Mouse (Mus musculus): Measurements from ENCODE around the gene Mical3. TPM values are rescaled to one million over a fixed set of nuclear protein-coding genes. Genes with fewer than 3 reads are reported as not detected.
"Not testable (repeated sequence)": the region's sequence is repeated elsewhere in the genome, so short reads cannot be mapped to it uniquely, and the experiment has no call there.

The Mical3 gene
- total RNA-seq, 2 experiments from 2014 or later = 159 to 168 TPM

GRCm38 (mm10) chr6:120943079-120943478, 187.7 kb downstream of the Mical3 start:
- no peak for ATAC-seq (replicated peaks; ENCODE audit: low FRiP score, poor library complexity, severe bottlenecking)

DNA sequence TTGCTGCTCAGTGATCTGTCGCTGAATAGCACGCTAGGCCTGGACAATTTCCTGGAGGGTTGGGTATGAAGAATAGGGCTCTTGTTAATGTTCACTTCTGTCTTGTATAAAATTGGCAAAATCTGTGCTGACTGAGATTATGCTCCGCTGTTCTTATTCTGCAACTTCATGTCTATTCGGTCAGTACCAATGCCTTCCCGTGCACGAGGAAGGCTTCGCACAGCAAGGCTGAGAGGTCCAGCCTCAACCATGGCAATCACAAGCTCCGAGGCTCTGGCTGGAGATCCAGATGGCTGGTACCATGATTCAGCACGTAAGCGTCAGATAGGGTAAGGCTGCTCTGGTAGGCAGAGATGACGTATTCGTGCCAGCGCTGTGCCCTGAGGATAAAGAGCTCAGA, 189.2 kb downstream of the Mical3 start:
- ATAC-seq (replicated peaks; ENCODE audit: low FRiP score, poor library complexity, severe bottlenecking) = no peak

- ATAC-seq (replicated peaks; ENCODE audit: low FRiP score, poor library complexity, severe bottlenecking) = no peak
Measured at GRCm38 (mm10) chr6:120941084-120941481, 189.7 kb downstream of the Mical3 start.

DNA sequence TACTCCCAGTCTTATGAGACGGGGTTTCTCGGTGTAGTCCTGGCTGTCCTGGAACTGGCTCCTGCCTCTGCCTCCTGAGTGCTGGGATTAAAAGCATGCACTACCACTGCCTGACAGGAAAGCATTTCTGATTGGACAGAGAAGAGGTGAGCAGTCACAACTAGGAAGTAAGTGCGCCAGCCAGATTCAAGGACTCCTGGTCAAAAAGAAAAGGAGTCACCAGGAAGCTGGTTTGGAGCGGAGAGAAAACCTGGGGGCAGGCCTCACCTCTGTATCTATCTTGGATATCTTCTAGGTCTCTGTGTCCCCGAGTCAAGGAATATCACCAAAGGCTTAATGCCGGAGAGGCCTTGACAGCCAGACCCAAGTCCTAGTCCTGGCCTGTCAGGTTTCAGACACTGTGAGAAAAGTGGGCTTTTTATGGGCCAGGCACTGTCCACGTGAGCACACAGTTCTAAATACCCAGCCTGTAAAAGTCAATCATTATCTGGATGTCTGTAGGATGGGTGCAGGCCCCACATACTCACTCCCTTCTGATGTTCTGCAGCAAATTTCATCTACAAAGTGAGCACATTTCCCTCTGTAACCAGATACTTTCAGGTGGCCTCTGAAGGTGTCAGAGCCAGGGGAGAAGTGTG, 190.2 kb downstream of the Mical3 start:
- no peak for ATAC-seq (replicated peaks; ENCODE audit: low FRiP score, poor library complexity, severe bottlenecking)

- no peak for ATAC-seq (replicated peaks; ENCODE audit: low FRiP score, poor library complexity, severe bottlenecking)
Measured at GRCm38 (mm10) chr6:120939783-120940182, 191.0 kb downstream of the Mical3 start.

- no peak for ATAC-seq (replicated peaks; ENCODE audit: low FRiP score, poor library complexity, severe bottlenecking)
Measured at GRCm38 (mm10) chr6:120938763-120939450, 191.9 kb downstream of the Mical3 start.

DNA sequence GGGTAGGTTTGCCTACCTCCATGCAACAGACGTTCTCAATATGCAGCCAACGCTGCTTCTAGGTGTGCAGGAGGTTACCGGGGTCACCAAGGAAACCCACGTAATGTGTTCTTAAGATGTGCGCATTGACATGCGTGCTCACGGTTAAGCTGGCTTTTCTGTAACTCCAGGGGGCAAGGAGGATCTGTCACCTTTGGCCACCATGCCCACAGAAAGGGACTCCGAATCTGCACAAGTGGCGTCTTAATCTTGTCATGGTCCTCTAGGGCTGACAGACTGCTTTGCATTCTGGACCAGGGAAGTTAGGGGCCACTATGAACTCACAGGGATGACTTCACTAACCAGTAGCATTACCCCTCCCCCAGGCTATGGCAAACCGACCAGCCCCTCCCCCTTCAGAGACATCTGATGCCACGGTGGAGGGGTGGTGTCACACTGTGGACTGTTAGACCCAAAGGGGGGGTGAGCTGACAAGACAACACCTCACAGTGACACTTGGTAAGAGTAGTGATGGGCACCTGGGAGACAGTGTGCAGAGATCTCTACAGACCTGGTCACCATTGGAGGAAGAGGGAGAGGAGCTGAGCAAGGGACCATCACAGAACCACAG, 192.7 kb downstream of the Mical3 start:
- ATAC-seq (replicated peaks; ENCODE audit: low FRiP score, poor library complexity, severe bottlenecking) = no peak

GRCm38 (mm10) chr6:120937104-120937617, 193.6 kb downstream of the Mical3 start:
- ATAC-seq (replicated peaks; ENCODE audit: low FRiP score, poor library complexity, severe bottlenecking) = no peak

DNA sequence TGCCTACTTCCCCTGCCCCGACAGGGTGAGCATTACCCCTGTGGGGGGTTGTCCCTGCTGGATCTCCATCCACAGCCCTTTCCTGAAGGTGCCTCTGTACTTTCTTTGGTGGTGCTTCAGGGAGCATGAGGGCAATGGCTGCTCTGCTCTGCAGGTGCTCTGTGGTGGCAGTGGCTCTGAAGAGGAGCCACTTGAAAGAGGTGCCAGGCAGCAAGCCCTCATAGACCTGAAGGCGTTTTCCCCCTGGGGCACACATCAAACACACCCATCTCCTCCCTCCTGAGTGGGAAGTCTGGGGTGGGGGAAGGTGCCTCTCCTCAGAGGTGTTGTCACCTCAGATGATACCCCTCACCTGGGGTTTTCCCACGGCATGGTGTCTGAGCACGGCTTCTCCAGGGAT, 196.6 kb downstream of the Mical3 start:
- ATAC-seq (replicated peaks; ENCODE audit: low FRiP score, poor library complexity, severe bottlenecking) = no peak

- no peak for ATAC-seq (replicated peaks; ENCODE audit: low FRiP score, poor library complexity, severe bottlenecking)
Measured at GRCm38 (mm10) chr6:120933670-120934069, 197.1 kb downstream of the Mical3 start.

DNA sequence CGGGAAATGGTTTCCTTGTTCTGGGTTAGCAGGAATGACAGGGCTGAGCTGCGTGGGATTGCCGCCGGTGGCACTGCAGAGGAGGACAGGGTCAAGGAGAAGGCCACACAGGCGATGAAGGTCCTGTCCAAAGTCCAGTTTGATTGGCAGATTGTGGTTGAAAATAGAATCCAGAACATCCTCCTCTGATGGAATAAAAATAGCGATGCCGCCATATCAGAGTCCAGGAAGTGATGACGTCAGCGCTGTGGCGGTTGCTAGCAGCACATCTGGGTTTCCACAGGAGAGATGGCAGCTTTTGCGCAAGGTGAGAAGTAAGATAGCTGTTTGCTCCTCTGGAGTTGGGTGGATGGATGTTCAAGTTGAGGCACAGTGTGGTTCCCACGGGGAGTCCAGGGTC, 198.2 kb downstream of the Mical3 start:
- ATAC-seq (replicated peaks; ENCODE audit: low FRiP score, poor library complexity, severe bottlenecking) = no peak

DNA sequence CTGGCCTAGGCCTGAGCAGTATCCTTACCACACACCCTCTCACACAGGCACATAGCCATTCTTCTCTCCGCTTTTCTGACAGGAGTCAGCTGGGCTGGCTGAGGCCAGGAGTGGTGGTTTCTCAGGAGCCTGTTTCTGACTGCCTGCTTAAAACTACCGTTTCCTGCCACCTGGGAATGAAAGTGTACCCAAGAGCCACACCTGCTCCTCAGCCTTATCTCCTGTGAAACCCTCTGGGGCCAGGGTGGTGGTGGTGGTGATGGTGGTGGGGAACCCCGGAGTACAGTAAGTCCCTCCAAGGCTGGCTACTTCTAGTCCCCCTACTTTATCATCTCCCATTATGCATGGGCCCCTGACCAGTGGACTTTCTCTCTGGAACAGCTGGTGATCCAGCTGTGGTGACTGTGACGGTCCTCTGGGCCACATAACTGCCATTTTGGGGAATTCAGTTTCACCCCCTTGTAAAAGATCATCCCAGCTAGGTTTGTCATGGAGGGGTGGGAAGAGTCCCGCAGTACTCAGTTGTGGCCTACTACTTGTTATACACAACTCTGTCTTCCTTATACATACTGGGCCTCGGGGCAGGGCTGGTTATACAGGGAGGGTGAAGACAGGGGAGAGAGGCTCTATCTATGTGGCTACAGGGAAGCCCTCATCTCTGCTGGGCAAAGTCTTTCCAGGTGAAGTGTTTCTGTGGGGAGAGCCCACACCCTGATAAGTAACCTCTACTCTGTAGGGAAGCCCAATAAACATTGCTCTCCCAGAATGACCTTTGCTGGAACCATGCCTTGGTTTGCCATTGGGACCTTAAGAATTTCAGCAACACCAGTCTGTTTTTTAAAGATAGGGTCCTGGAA, 200.1 kb downstream of the Mical3 start:
- no peak for ATAC-seq (replicated peaks; ENCODE audit: low FRiP score, poor library complexity, severe bottlenecking)

GRCm38 (mm10) chr6:120929421-120929820, 201.4 kb downstream of the Mical3 start:
- no peak for ATAC-seq (replicated peaks; ENCODE audit: low FRiP score, poor library complexity, severe bottlenecking)

- no peak for ATAC-seq (replicated peaks; ENCODE audit: low FRiP score, poor library complexity, severe bottlenecking)
Measured at GRCm38 (mm10) chr6:120927765-120928164, 203.0 kb downstream of the Mical3 start.

GRCm38 (mm10) chr6:120926880-120927279, 203.9 kb downstream of the Mical3 start:
- ATAC-seq (replicated peaks; ENCODE audit: low FRiP score, poor library complexity, severe bottlenecking) = no peak

GRCm38 (mm10) chr6:120924791-120925321, 205.9 kb downstream of the Mical3 start:
- not testable (repeated sequence) for ATAC-seq (replicated peaks; ENCODE audit: low FRiP score, poor library complexity, severe bottlenecking)

DNA sequence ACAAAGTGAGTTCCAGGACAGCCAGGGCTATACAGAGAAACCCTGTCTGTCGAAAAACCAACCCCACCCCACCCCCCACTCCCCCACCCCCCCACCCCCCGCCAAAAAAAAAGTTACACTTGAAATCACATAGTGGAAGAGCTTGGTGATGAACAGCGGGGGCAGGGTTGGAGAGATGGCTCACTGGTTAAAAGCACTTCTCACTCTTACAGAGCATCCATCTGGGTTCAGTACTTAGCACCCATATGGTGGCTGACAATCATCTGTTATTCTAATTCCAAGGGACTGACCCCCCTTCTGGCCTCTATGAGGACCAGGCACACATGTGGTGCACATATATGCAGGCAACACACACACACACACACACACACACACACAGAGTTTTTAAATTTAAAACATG, 212.8 kb downstream of the Mical3 start:
- no peak for ATAC-seq (replicated peaks; ENCODE audit: low FRiP score, poor library complexity, severe bottlenecking)

DNA sequence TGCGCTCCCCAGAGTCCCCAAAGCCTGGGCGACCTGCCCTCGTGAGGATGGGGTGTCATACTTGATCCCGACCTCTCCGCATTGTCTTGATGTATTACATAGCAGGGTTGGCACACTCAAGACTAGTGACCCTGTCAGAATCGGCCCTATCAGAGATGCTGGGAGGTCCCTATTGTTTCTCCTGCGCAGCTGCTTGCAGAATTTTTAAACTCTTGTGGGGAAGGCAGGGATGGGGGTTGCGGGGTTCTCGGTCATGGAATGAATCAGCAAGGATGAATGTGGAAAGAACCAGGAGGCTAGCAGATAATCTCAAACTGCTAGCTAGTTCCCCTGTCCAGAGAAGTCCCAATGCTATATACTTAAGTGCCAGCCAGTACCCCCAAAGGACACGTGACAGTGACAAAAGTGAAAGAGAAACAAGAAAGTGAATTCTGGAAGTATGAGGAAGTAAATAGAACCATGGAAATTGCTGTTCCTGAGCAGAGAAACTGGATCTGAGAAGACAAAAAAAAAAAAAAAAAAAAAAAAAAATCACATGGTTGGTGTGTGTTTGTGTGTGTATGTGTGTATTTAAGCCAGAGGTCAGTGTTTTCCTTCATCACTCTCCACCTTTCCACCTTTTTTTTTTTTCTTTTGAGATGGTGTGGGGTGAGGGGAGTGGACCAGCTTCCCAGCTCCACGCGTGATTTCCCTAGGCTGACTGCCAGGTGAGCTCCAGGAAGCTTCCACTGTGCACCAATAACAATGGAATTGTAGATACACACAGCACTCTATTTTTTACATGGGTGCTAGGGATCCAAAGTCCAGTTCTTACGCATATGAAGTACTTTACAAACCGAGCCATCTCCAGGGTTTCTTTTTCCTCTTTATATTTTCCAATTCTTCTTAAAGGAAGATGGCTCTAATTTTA, 213.6 kb downstream of the Mical3 start:
- peak; percentile 11; the same call in 1 of the 2 replicates for ATAC-seq (replicated peaks; ENCODE audit: low FRiP score, poor library complexity, severe bottlenecking)

Data from erythroid progenitor cell, adult 5-6 weeks (primary cell).